In genomic region chr4:95852257-95852656, GRCm38 (mm10) we compare ENCODE assay signal across 22 mouse cellular contexts.
"Had no signal": no experiment of that assay in that cellular context is flagged by ENCODE, and none has a peak within 500 bp of the region (broad histone marks: within the 10 kb centered on the region; RNA-seq: fewer than 3 reads in every experiment).

No protein-coding gene starts in this region.

- H3K36me3 ChIP-seq: liver, embryonic 15.5 days; lung, embryonic 15.5 days; midbrain, embryonic 10.5 days; midbrain, embryonic 12.5 days; neural tube, embryonic 13.5 days; stomach, embryonic 15.5 days had no signal

- H3K27me3 ChIP-seq: liver, embryonic 15.5 days; lung, embryonic 15.5 days; midbrain, embryonic 12.5 days; neural tube, embryonic 13.5 days; stomach, embryonic 15.5 days had no signal

- H3K9ac ChIP-seq: liver, embryonic 15.5 days; liver, postnatal 0 days; lung, embryonic 15.5 days; midbrain, embryonic 12.5 days; neural tube, embryonic 13.5 days; stomach, embryonic 15.5 days had no signal

- H3K27ac ChIP-seq: liver, embryonic 15.5 days; lung, embryonic 15.5 days; midbrain, embryonic 10.5 days; midbrain, embryonic 12.5 days; neural tube, embryonic 13.5 days; stomach, embryonic 15.5 days had no signal

- H3K9me3 ChIP-seq: liver, embryonic 15.5 days; lung, embryonic 15.5 days; midbrain, embryonic 10.5 days; midbrain, embryonic 12.5 days; neural tube, embryonic 13.5 days; stomach, embryonic 15.5 days had no signal

- H3K4me1 ChIP-seq: liver, embryonic 15.5 days; midbrain, embryonic 10.5 days; midbrain, embryonic 12.5 days; neural tube, embryonic 13.5 days; stomach, embryonic 15.5 days had no signal

- H3K4me3 ChIP-seq: liver, embryonic 15.5 days; lung, embryonic 15.5 days; midbrain, embryonic 10.5 days; midbrain, embryonic 12.5 days; myocyte; neural tube, embryonic 13.5 days; stomach, embryonic 15.5 days had no signal

- H3K4me2 ChIP-seq: liver, embryonic 15.5 days; lung, embryonic 15.5 days; midbrain, embryonic 12.5 days; neural tube, embryonic 13.5 days; stomach, embryonic 15.5 days had no signal

- ATAC-seq: liver, postnatal 0 days; lung, postnatal 0 days; midbrain, embryonic 16.5 days had no signal

- DNase-seq: liver, postnatal 0 days; lung, adult 2 months; lung, postnatal 14 days; lung, postnatal 36 days; midbrain, embryonic 14.5 days; retina, postnatal 1 day; right cerebral cortex, adult 18-20 months; right cerebral cortex, postnatal 25 days; right cerebral cortex, postnatal 4 days; spleen, adult 18-20 months; thymus, adult 18-20 months; thymus, postnatal 14 days; thymus, postnatal 36 days had no signal
